Mouse (Mus musculus): Measurements from ENCODE around the gene Spint2. TPM values are rescaled to one million over a fixed set of nuclear protein-coding genes. Genes with fewer than 3 reads are reported as not detected.
"Not testable (repeated sequence)": the region's sequence is repeated elsewhere in the genome, so short reads cannot be mapped to it uniquely, and the experiment has no call there.

Spint2 gene
- polyA plus RNA-seq, 1 experiment: 0.57 TPM

DNA sequence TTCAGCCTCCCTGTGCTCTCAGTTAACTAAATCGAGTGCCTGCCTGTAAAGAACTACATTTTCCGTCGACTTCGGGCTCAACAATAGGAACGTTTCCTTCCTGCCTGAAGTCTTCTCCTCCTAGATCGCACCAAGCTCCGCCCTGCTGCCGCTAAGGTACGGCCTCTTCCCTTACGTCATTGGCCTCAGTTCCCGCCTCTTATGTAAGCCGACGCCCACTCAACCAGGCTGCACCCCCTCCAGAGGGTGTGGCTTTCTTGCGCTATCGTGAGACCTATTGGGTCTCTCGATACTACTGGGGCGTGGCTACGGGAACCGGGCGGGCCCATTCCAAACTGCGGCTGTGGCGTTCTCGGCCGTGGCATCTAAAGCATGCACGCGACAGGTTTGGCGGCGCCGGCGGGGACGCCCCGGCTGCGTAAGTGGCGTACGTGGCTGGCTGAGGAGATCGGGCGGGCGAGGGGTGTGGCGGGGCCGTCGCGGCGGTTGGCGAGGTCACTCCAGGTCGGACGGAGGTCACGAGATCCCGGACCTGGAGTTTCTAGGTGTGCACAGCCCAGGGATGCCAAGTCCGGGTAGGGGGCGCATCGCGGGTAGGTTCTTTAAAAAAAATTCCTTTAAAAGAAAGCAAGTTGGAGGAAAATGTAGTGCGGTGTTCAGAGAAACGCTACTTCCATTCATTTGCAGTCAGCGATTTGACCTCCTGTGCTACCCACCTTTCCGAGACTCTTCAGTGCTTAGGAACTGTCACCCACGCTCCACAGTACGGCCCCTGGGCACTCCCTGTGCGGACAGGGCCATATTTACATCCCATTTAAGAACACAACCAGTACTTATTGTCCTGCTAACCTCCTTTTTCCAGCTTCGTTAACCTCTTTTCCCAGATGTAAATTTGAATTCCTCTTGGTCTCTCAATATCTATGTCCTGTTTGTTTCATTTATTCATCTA, 43.4 kb downstream of the Spint2 start, which contains the start of gene Yif1b:
Gene Yif1b, plus strand, starts transcription at position 311 of the 949 bp plus-strand sequence.
- Histone ChIP-seq H3K27me3 (ENCODE audit: control insufficient read depth) (peaks cover 10% of the 10 kb centered on the region), H3K9me3 (ENCODE audit: control insufficient read depth, low read length) (no peaks in the 10 kb centered on the region), H3K4me3 (replicated peaks) (peak within 1 kb of the TSS; percentile 74), H3K36me3 (ENCODE audit: control insufficient read depth) (peaks cover 3% of the 10 kb centered on the region; the same call in 1 of the 2 replicates), H3K4me1 (ENCODE audit: control insufficient read depth) (peaks cover 44% of the 10 kb centered on the region)
- TF ChIP-seq TAL1 (IDR thresholded peaks at IDR 0.05; ENCODE audit: low read length) (no peak), GATA1 (IDR thresholded peaks at IDR 0.05; ENCODE audit: low read length) (no peak)

DNA sequence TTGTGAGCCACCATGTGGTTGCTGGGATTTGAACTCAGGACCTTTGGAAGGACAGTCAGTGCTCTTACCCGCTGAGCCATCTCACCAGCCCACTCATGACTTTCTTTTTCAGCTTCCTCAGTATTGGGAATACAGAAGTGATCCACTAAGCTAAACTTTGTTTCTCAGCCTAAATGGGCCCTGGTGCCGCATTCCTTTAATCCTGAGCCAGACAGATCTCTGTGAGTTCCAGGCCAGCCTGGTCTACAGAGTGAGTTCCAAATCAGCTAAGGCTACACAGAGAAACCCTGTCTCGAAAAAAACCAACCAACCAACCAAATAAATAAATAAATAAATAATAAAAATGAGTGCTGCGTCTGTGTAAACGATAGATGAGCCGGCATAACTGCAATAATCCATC, 44.1 kb downstream of the Spint2 start:
- H3K9me3 ChIP-seq (ENCODE audit: control insufficient read depth, low read length); H3K36me3 ChIP-seq (ENCODE audit: control insufficient read depth): not testable (repeated sequence)
- peaks cover 44% of the 10 kb centered on the region for H3K4me1 ChIP-seq (ENCODE audit: control insufficient read depth)
- H3K27me3 ChIP-seq (ENCODE audit: control insufficient read depth): peaks cover 17% of the 10 kb centered on the region
- H3K4me3 ChIP-seq (replicated peaks): peak overlapping the region; percentile 74

GRCm38 (mm10) chr7:29236593-29236992, 45.1 kb downstream of the Spint2 start:
- peaks cover 27% of the 10 kb centered on the region for H3K27me3 ChIP-seq (ENCODE audit: control insufficient read depth)
- H3K9me3 ChIP-seq (ENCODE audit: control insufficient read depth, low read length): no peaks in the 10 kb centered on the region
- peaks cover 46% of the 10 kb centered on the region for H3K4me1 ChIP-seq (ENCODE audit: control insufficient read depth)
- H3K36me3 ChIP-seq (ENCODE audit: control insufficient read depth): no peaks in the 10 kb centered on the region; the same call in 1 of the 2 replicates
- no peak overlapping the region for H3K4me3 ChIP-seq (replicated peaks)
- no peak for TF ChIP-seq TAL1 (IDR thresholded peaks at IDR 0.05; ENCODE audit: low read length)
- TF ChIP-seq GATA1 (IDR thresholded peaks at IDR 0.05; ENCODE audit: low read length): no peak

GRCm38 (mm10) chr7:29234661-29235060, 47.1 kb downstream of the Spint2 start:
- Histone ChIP-seq H3K4me1 (ENCODE audit: control insufficient read depth) (peaks cover 29% of the 10 kb centered on the region), H3K27me3 (ENCODE audit: control insufficient read depth) (peaks cover 45% of the 10 kb centered on the region), H3K36me3 (ENCODE audit: control insufficient read depth) (no peaks in the 10 kb centered on the region), H3K9me3 (ENCODE audit: control insufficient read depth, low read length) (no peaks in the 10 kb centered on the region), H3K4me3 (replicated peaks) (no peak overlapping the region)
- TF ChIP-seq GATA1 (IDR thresholded peaks at IDR 0.05; ENCODE audit: low read length): no peak
- TF ChIP-seq TAL1 (IDR thresholded peaks at IDR 0.05; ENCODE audit: low read length): no peak

- H3K27me3 ChIP-seq (ENCODE audit: control insufficient read depth): peaks cover 51% of the 10 kb centered on the region
- TF ChIP-seq TAL1 (IDR thresholded peaks at IDR 0.05; ENCODE audit: low read length) (no peak), GATA1 (IDR thresholded peaks at IDR 0.05; ENCODE audit: low read length) (no peak)
- H3K9me3 ChIP-seq (ENCODE audit: control insufficient read depth, low read length): no peaks in the 10 kb centered on the region
- H3K4me1 ChIP-seq (ENCODE audit: control insufficient read depth): peaks cover 20% of the 10 kb centered on the region
- H3K4me3 ChIP-seq (replicated peaks): no peak overlapping the region
- no peaks in the 10 kb centered on the region for H3K36me3 ChIP-seq (ENCODE audit: control insufficient read depth)
These were observed 48.0 kb downstream of the Spint2 start for GRCm38 (mm10) chr7:29233745-29234144.

- Histone ChIP-seq H3K27me3 (ENCODE audit: control insufficient read depth) (peaks cover 51% of the 10 kb centered on the region), H3K4me3 (replicated peaks) (peak within 1 kb of the TSS; percentile 39), H3K4me1 (ENCODE audit: control insufficient read depth) (peaks cover 7% of the 10 kb centered on the region), H3K36me3 (ENCODE audit: control insufficient read depth) (no peaks in the 10 kb centered on the region), H3K9me3 (ENCODE audit: control insufficient read depth, low read length) (no peaks in the 10 kb centered on the region)
- no peak for TF ChIP-seq GATA1 (IDR thresholded peaks at IDR 0.05; ENCODE audit: low read length)
- TF ChIP-seq TAL1 (IDR thresholded peaks at IDR 0.05; ENCODE audit: low read length): no peak
These were observed 49.3 kb downstream of the Spint2 start, which contains the start of gene Kcnk6 for GRCm38 (mm10) chr7:29232247-29233013. Gene Kcnk6 (minus strand): TSS chr7:29232515.

- Histone ChIP-seq H3K27me3 (ENCODE audit: control insufficient read depth) (peaks cover 51% of the 10 kb centered on the region), H3K4me1 (ENCODE audit: control insufficient read depth) (peaks cover 6% of the 10 kb centered on the region), H3K4me3 (replicated peaks) (no peak overlapping the region), H3K36me3 (ENCODE audit: control insufficient read depth) (no peaks in the 10 kb centered on the region), H3K9me3 (ENCODE audit: control insufficient read depth, low read length) (no peaks in the 10 kb centered on the region)
- TF ChIP-seq TAL1 (IDR thresholded peaks at IDR 0.05; ENCODE audit: low read length) (no peak), GATA1 (IDR thresholded peaks at IDR 0.05; ENCODE audit: low read length) (no peak)
These were observed 50.2 kb downstream of the Spint2 start for GRCm38 (mm10) chr7:29231517-29231916.

GRCm38 (mm10) chr7:29230560-29230959, 51.2 kb downstream of the Spint2 start:
- H3K27me3 ChIP-seq (ENCODE audit: control insufficient read depth): peaks cover 51% of the 10 kb centered on the region
- peaks cover 6% of the 10 kb centered on the region for H3K4me1 ChIP-seq (ENCODE audit: control insufficient read depth)

GRCm38 (mm10) chr7:29228202-29228601, 53.5 kb downstream of the Spint2 start:
- Histone ChIP-seq H3K27me3 (ENCODE audit: control insufficient read depth) (peaks cover 40% of the 10 kb centered on the region), H3K9me3 (ENCODE audit: control insufficient read depth, low read length) (no peaks in the 10 kb centered on the region), H3K4me3 (replicated peaks) (no peak overlapping the region), H3K36me3 (ENCODE audit: control insufficient read depth) (no peaks in the 10 kb centered on the region), H3K4me1 (ENCODE audit: control insufficient read depth) (peaks cover 6% of the 10 kb centered on the region)
- TF ChIP-seq TAL1 (IDR thresholded peaks at IDR 0.05; ENCODE audit: low read length) (no peak), GATA1 (IDR thresholded peaks at IDR 0.05; ENCODE audit: low read length) (no peak)

More at GRCm38 (mm10) chr7:29230560-29230959, 51.2 kb downstream of the Spint2 start:
- Histone ChIP-seq H3K9me3 (ENCODE audit: control insufficient read depth, low read length) (no peaks in the 10 kb centered on the region), H3K4me3 (replicated peaks) (no peak overlapping the region), H3K36me3 (ENCODE audit: control insufficient read depth) (no peaks in the 10 kb centered on the region)
- TF ChIP-seq GATA1 (IDR thresholded peaks at IDR 0.05; ENCODE audit: low read length) (no peak), TAL1 (IDR thresholded peaks at IDR 0.05; ENCODE audit: low read length) (no peak)

Data from erythroblast, embryonic 14.5 days (primary cell).